Mouse (Mus musculus) midbrain, embryonic 10.5 days (tissue): ENCODE measurements around the gene Myo16. TPM values are rescaled to one million over a fixed set of nuclear protein-coding genes. Genes with fewer than 3 reads are reported as not detected.

Experiments used
- DNase-seq: peaks from one replicate; pipeline ENCODE4 v3.0.0-alpha.2; 2017; ENCODE audit warnings: low spot score
- H3K27ac ChIP-seq: fragments of 300-500 bp; sonication (generic); replicated peaks from 2 replicates; pipeline ENCODE4 v1.5.1; 2016; ENCODE audit warnings: mild to moderate bottlenecking
- H3K27me3 ChIP-seq: fragments of 300-500 bp; sonication (generic); 2 replicates; pipeline ENCODE4 v1.6.1; 2016; ENCODE audit warnings: low read depth, mild to moderate bottlenecking; ENCODE audit not compliant: poor library complexity, severe bottlenecking
- H3K36me3 ChIP-seq: fragments of 300-500 bp; sonication (generic); 2 replicates; pipeline ENCODE4 v1.6.1; 2016; ENCODE audit warnings: mild to moderate bottlenecking, moderate library complexity
- H3K4me1 ChIP-seq: fragments of 300-500 bp; sonication (generic); 2 replicates; pipeline ENCODE4 v1.6.1; 2016
- H3K4me3 ChIP-seq: fragments of 300-500 bp; sonication (generic); 2 replicates; pipeline ENCODE4 v1.5.1; 2016; ENCODE audit warnings: mild to moderate bottlenecking, moderate library complexity
- H3K9me3 ChIP-seq: fragments of 300-500 bp; sonication (generic); replicated peaks from 2 replicates; pipeline ENCODE4 v1.6.1; 2016; ENCODE audit warnings: mild to moderate bottlenecking
- WGBS: fragments of 180-500 bp; shearing (Covaris S2); methylation state at CpG from one replicate; pipeline ENCODE4 v1.1.7; 2016; 5-methylcytosine and 5-hydroxymethylcytosine counted together
- polyA plus RNA-seq: library from polyadenylated mRNA; unstranded; fragments of >200 nt; fragmentation: Nextera tagmentation; extraction: Ambion mirVana; gene quantifications from 2 replicates; pipeline ENCODE4 v1.2.1, GENCODE M21; 2016

Gene Myo16
- polyA plus RNA-seq, 1 experiment from 2014 or later = 2.5 TPM

GRCm38 (mm10) chr8:10164959-10165358, 11.2 kb downstream of the Myo16 start:
- Histone ChIP-seq H3K4me3 (no peak overlapping the region), H3K27me3 (no peaks in the 10 kb centered on the region), H3K36me3 (no peaks in the 10 kb centered on the region), H3K27ac (no peak overlapping the region), H3K9me3 (no peaks in the 10 kb centered on the region), H3K4me1 (peaks cover 2% of the 10 kb centered on the region; the same call in 1 of the 2 replicates)
- 83% methylated on average over 2 of the region's 2 CpGs for WGBS
- no peak for DNase-seq

GRCm38 (mm10) chr8:10168326-10168725, 14.6 kb downstream of the Myo16 start:
- H3K27me3 ChIP-seq = no peaks in the 10 kb centered on the region
- H3K4me1 ChIP-seq = peaks cover 18% of the 10 kb centered on the region
- H3K9me3 ChIP-seq = no peaks in the 10 kb centered on the region
- no peak for DNase-seq
- H3K4me3 ChIP-seq = no peak overlapping the region
- 0 out of 2 replicates have a peak overlapping the region, but pooled peaks have one; percentile 33 for H3K27ac ChIP-seq
- H3K36me3 ChIP-seq = no peaks in the 10 kb centered on the region
- WGBS = 80% methylated on average over 4 of the region's 4 CpGs

GRCm38 (mm10) chr8:10169894-10170293, 16.2 kb downstream of the Myo16 start:
- peaks cover 33% of the 10 kb centered on the region for H3K4me1 ChIP-seq
- H3K4me3 ChIP-seq = no peak overlapping the region
- H3K9me3 ChIP-seq = no peaks in the 10 kb centered on the region
- WGBS = 78% methylated on average over 3 of the region's 3 CpGs
- no peak for DNase-seq
- H3K36me3 ChIP-seq = no peaks in the 10 kb centered on the region
- H3K27me3 ChIP-seq = no peaks in the 10 kb centered on the region
- no peak overlapping the region for H3K27ac ChIP-seq

- Histone ChIP-seq H3K9me3 (no peaks in the 10 kb centered on the region), H3K36me3 (no peaks in the 10 kb centered on the region), H3K4me1 (peaks cover 48% of the 10 kb centered on the region), H3K4me3 (no peak overlapping the region), H3K27me3 (no peaks in the 10 kb centered on the region), H3K27ac (no peak overlapping the region)
- DNase-seq = no peak
- WGBS = 82% methylated on average over 2 of the region's 2 CpGs
These were observed 17.6 kb downstream of the Myo16 start for GRCm38 (mm10) chr8:10171321-10171720.

GRCm38 (mm10) chr8:10172278-10172677, 18.6 kb downstream of the Myo16 start:
- Histone ChIP-seq H3K4me3 (no peak overlapping the region), H3K9me3 (no peaks in the 10 kb centered on the region), H3K36me3 (no peaks in the 10 kb centered on the region), H3K4me1 (peaks cover 57% of the 10 kb centered on the region), H3K27ac (peak overlapping the region; percentile 77), H3K27me3 (no peaks in the 10 kb centered on the region)
- 96% methylated on average over 3 of the region's 3 CpGs for WGBS
- DNase-seq = no peak

- Histone ChIP-seq H3K27ac (peak overlapping the region; percentile 77), H3K9me3 (no peaks in the 10 kb centered on the region), H3K27me3 (no peaks in the 10 kb centered on the region), H3K4me3 (no peak overlapping the region; the same call in 1 of the 2 replicates), H3K36me3 (no peaks in the 10 kb centered on the region), H3K4me1 (peaks cover 58% of the 10 kb centered on the region)
- peak; percentile 45 for DNase-seq
- 32% methylated on average over 9 of the region's 9 CpGs for WGBS
These were observed 19.5 kb downstream of the Myo16 start for GRCm38 (mm10) chr8:10173033-10173747.

GRCm38 (mm10) chr8:10174201-10174840, 20.6 kb downstream of the Myo16 start:
- WGBS = 66% methylated on average over 5 of the region's 5 CpGs
- peaks cover 58% of the 10 kb centered on the region for H3K4me1 ChIP-seq
- no peaks in the 10 kb centered on the region for H3K27me3 ChIP-seq
- no peak overlapping the region for H3K4me3 ChIP-seq
- no peaks in the 10 kb centered on the region for H3K36me3 ChIP-seq
- no peaks in the 10 kb centered on the region for H3K9me3 ChIP-seq
- DNase-seq = no peak
- H3K27ac ChIP-seq = peak overlapping the region; percentile 77

- no peak for DNase-seq
- H3K4me1 ChIP-seq = peaks cover 56% of the 10 kb centered on the region
- no peaks in the 10 kb centered on the region for H3K36me3 ChIP-seq
- peak overlapping the region; percentile 70 for H3K27ac ChIP-seq
- H3K9me3 ChIP-seq = no peaks in the 10 kb centered on the region
- WGBS = 90% methylated on average over 7 of the region's 7 CpGs
- H3K27me3 ChIP-seq = no peaks in the 10 kb centered on the region
- H3K4me3 ChIP-seq = no peak overlapping the region
These were observed 21.4 kb downstream of the Myo16 start for GRCm38 (mm10) chr8:10174841-10175680.

GRCm38 (mm10) chr8:10175976-10176375, 22.3 kb downstream of the Myo16 start:
- peaks cover 56% of the 10 kb centered on the region for H3K4me1 ChIP-seq
- no peak overlapping the region for H3K4me3 ChIP-seq
- no peaks in the 10 kb centered on the region for H3K36me3 ChIP-seq
- WGBS = 65% methylated on average over 4 of the region's 4 CpGs
- H3K27me3 ChIP-seq = no peaks in the 10 kb centered on the region
- no peak for DNase-seq
- H3K27ac ChIP-seq = peak overlapping the region; percentile 70; the same call in 1 of the 2 replicates
- no peaks in the 10 kb centered on the region for H3K9me3 ChIP-seq

GRCm38 (mm10) chr8:10177131-10177530, 23.4 kb downstream of the Myo16 start:
- H3K27me3 ChIP-seq = no peaks in the 10 kb centered on the region
- peaks cover 55% of the 10 kb centered on the region for H3K4me1 ChIP-seq
- H3K9me3 ChIP-seq = no peaks in the 10 kb centered on the region
- 77% methylated on average over 4 of the region's 4 CpGs for WGBS
- H3K4me3 ChIP-seq = no peak overlapping the region
- H3K27ac ChIP-seq = no peak overlapping the region
- no peaks in the 10 kb centered on the region for H3K36me3 ChIP-seq
- no peak for DNase-seq

- no peak for DNase-seq
- Histone ChIP-seq H3K27ac (no peak overlapping the region), H3K9me3 (no peaks in the 10 kb centered on the region), H3K4me3 (no peak overlapping the region), H3K4me1 (peaks cover 47% of the 10 kb centered on the region), H3K36me3 (no peaks in the 10 kb centered on the region), H3K27me3 (no peaks in the 10 kb centered on the region)
These were observed 25.3 kb downstream of the Myo16 start for GRCm38 (mm10) chr8:10178986-10179385.

- Histone ChIP-seq H3K27ac (no peak overlapping the region), H3K9me3 (0 out of 2 replicates have a peak, but pooled peaks cover 2% of the 10 kb centered on the region), H3K27me3 (no peaks in the 10 kb centered on the region), H3K36me3 (no peaks in the 10 kb centered on the region), H3K4me3 (no peak overlapping the region), H3K4me1 (no peaks in the 10 kb centered on the region)
- WGBS = 93% methylated on average over 6 of the region's 6 CpGs
- DNase-seq = no peak
These were observed 36.9 kb downstream of the Myo16 start for GRCm38 (mm10) chr8:10190607-10191006.
